Mouse (Mus musculus) hindbrain, embryonic 10.5 days (tissue): ENCODE measurements around the gene Fignl1. TPM values are rescaled to one million over a fixed set of nuclear protein-coding genes. Genes with fewer than 3 reads are reported as not detected.

Source experiments
- DNase-seq: peaks from one replicate; pipeline ENCODE4 v3.0.0-alpha.2; 2017; ENCODE audit warnings: low spot score
- H3K27ac ChIP-seq: fragments of 300-500 bp; sonication (generic); 2 replicates; pipeline ENCODE4 v1.5.1; 2016; ENCODE audit warnings: mild to moderate bottlenecking, moderate library complexity
- H3K27me3 ChIP-seq: fragments of 300-500 bp; sonication (generic); 2 replicates; pipeline ENCODE4 v1.6.1; 2016; ENCODE audit warnings: mild to moderate bottlenecking; ENCODE audit not compliant: poor library complexity, insufficient read depth, severe bottlenecking
- H3K36me3 ChIP-seq: fragments of 300-500 bp; sonication (generic); 2 replicates; pipeline ENCODE4 v1.6.1; 2016; ENCODE audit warnings: mild to moderate bottlenecking, moderate library complexity
- H3K4me1 ChIP-seq: fragments of 300-500 bp; sonication (generic); replicated peaks from 2 replicates; pipeline ENCODE4 v1.6.1; 2016; ENCODE audit warnings: mild to moderate bottlenecking
- H3K4me3 ChIP-seq: fragments of 300-500 bp; sonication (generic); 2 replicates; pipeline ENCODE4 v1.5.1; 2016; ENCODE audit warnings: mild to moderate bottlenecking, moderate library complexity
- H3K9me3 ChIP-seq: fragments of 300-500 bp; sonication (generic); 2 replicates; pipeline ENCODE4 v1.6.1; 2016; ENCODE audit warnings: mild to moderate bottlenecking, moderate library complexity
- WGBS: fragments of 180-500 bp; shearing (Covaris S2); methylation state at CpG from one replicate; pipeline ENCODE4 v1.1.7; 2016; 5-methylcytosine and 5-hydroxymethylcytosine counted together
- polyA plus RNA-seq: library from polyadenylated mRNA; unstranded; fragments of >200 nt; fragmentation: Nextera tagmentation; extraction: Ambion mirVana; gene quantifications from 2 replicates; pipeline ENCODE4 v1.2.1, GENCODE M21; 2016

The Fignl1 gene
- polyA plus RNA-seq, 1 experiment from 2014 or later, result 67.8 TPM

- no peak for DNase-seq
- Histone ChIP-seq H3K27ac (peak overlapping the region; percentile 45; the same call in 1 of the 2 replicates), H3K36me3 (no peaks in the 10 kb centered on the region), H3K27me3 (no peaks in the 10 kb centered on the region), H3K4me1 (peaks cover 41% of the 10 kb centered on the region), H3K9me3 (no peaks in the 10 kb centered on the region), H3K4me3 (no peak overlapping the region)
- 93% methylated on average over 5 of the region's 5 CpGs for WGBS
These were observed 10.4 kb upstream of the Fignl1 start for GRCm38 (mm10) chr11:11819206-11819605.

- H3K4me1 ChIP-seq, result peaks cover 37% of the 10 kb centered on the region
- peak overlapping the region; percentile 45; the same call in 1 of the 2 replicates for H3K27ac ChIP-seq
- no peaks in the 10 kb centered on the region for H3K9me3 ChIP-seq
- H3K27me3 ChIP-seq, result no peaks in the 10 kb centered on the region
- no peaks in the 10 kb centered on the region for H3K36me3 ChIP-seq
- no peak for DNase-seq
- H3K4me3 ChIP-seq, result no peak overlapping the region
- 89% methylated on average over 6 of the region's 6 CpGs for WGBS
These were observed 10.0 kb upstream of the Fignl1 start for GRCm38 (mm10) chr11:11818797-11819196.

GRCm38 (mm10) chr11:11815737-11816136 lies 7.0 kb upstream of the Fignl1 start:
- H3K4me1 ChIP-seq, result peaks cover 24% of the 10 kb centered on the region
- no peaks in the 10 kb centered on the region for H3K36me3 ChIP-seq
- no peaks in the 10 kb centered on the region for H3K27me3 ChIP-seq
- peak overlapping the region; percentile 53 for H3K27ac ChIP-seq
- no peak for DNase-seq
- H3K9me3 ChIP-seq, result no peaks in the 10 kb centered on the region
- H3K4me3 ChIP-seq, result no peak overlapping the region
- WGBS, result 73% methylated on average over 3 of the region's 3 CpGs

- peak; percentile 86 for DNase-seq
- Histone ChIP-seq H3K4me3 (peak overlapping the region; percentile 28; the same call in 1 of the 2 replicates), H3K36me3 (no peaks in the 10 kb centered on the region), H3K27ac (peak overlapping the region; percentile 88), H3K4me1 (peaks cover 51% of the 10 kb centered on the region), H3K9me3 (no peaks in the 10 kb centered on the region), H3K27me3 (no peaks in the 10 kb centered on the region)
- whole genome bisulfite sequencing, result 22% methylated on average over 9 of the region's 9 CpGs
These were observed 3.2 kb upstream of the Fignl1 start for GRCm38 (mm10) chr11:11811906-11812480.

GRCm38 (mm10) chr11:11809404-11810175 lies 828 bp upstream of the Fignl1 start:
- WGBS, result under 1% methylated on average over 11 of the region's 11 CpGs
- Histone ChIP-seq H3K9me3 (no peaks in the 10 kb centered on the region), H3K27me3 (no peaks in the 10 kb centered on the region), H3K27ac (peak overlapping the region; percentile 99), H3K36me3 (peaks cover 22% of the 10 kb centered on the region), H3K4me3 (peak overlapping the region; percentile 69), H3K4me1 (peaks cover 50% of the 10 kb centered on the region)
- DNase-seq, result peak; percentile 80

- H3K36me3 ChIP-seq, result peaks cover 36% of the 10 kb centered on the region
- H3K9me3 ChIP-seq, result no peaks in the 10 kb centered on the region
- H3K27me3 ChIP-seq, result no peaks in the 10 kb centered on the region
- DNase-seq, result no peak
- peak overlapping the region; percentile 99 for H3K27ac ChIP-seq
- 14% methylated on average over 25 of the region's 25 CpGs for WGBS
- H3K4me1 ChIP-seq, result peaks cover 50% of the 10 kb centered on the region
- H3K4me3 ChIP-seq, result peak overlapping the region; percentile 69
These were observed 535 bp downstream of the Fignl1 start for GRCm38 (mm10) chr11:11808035-11808819.

GRCm38 (mm10) chr11:11805951-11806350 lies 2.8 kb downstream of the Fignl1 start:
- Histone ChIP-seq H3K36me3 (peaks cover 59% of the 10 kb centered on the region), H3K4me1 (peaks cover 36% of the 10 kb centered on the region)
- 93% methylated on average over 4 of the region's 4 CpGs for WGBS

GRCm38 (mm10) chr11:11804421-11804820 lies 4.3 kb downstream of the Fignl1 start:
- no peaks in the 10 kb centered on the region for H3K27me3 ChIP-seq
- WGBS, result 92% methylated on average over 5 of the region's 5 CpGs
- H3K4me3 ChIP-seq, result no peak overlapping the region
- DNase-seq, result no peak
- peaks cover 23% of the 10 kb centered on the region for H3K4me1 ChIP-seq
- H3K9me3 ChIP-seq, result no peaks in the 10 kb centered on the region
- H3K36me3 ChIP-seq, result peaks cover 74% of the 10 kb centered on the region
- no peak overlapping the region for H3K27ac ChIP-seq

More at GRCm38 (mm10) chr11:11805951-11806350, 2.8 kb downstream of the Fignl1 start:
- no peak overlapping the region for H3K4me3 ChIP-seq
- no peaks in the 10 kb centered on the region for H3K27me3 ChIP-seq
- H3K27ac ChIP-seq, result no peak overlapping the region
- DNase-seq, result no peak
- no peaks in the 10 kb centered on the region for H3K9me3 ChIP-seq

GRCm38 (mm10) chr11:11801067-11801466 lies 7.7 kb downstream of the Fignl1 start:
- H3K36me3 ChIP-seq, result peaks cover 100% of the 10 kb centered on the region
- WGBS, result 96% methylated on average over 9 of the region's 9 CpGs

GRCm38 (mm10) chr11:11800304-11800703 lies 8.5 kb downstream of the Fignl1 start:
- Histone ChIP-seq H3K36me3 (peaks cover 94% of the 10 kb centered on the region), H3K27me3 (no peaks in the 10 kb centered on the region), H3K9me3 (no peaks in the 10 kb centered on the region), H3K4me1 (no peaks in the 10 kb centered on the region), H3K4me3 (no peak overlapping the region), H3K27ac (no peak overlapping the region)
- WGBS, result 96% methylated on average over 3 of the region's 3 CpGs
- DNase-seq, result no peak

More at GRCm38 (mm10) chr11:11801067-11801466, 7.7 kb downstream of the Fignl1 start:
- H3K27ac ChIP-seq, result no peak overlapping the region
- H3K4me3 ChIP-seq, result no peak overlapping the region
- H3K27me3 ChIP-seq, result no peaks in the 10 kb centered on the region
- no peak for DNase-seq
- no peaks in the 10 kb centered on the region for H3K9me3 ChIP-seq
- no peaks in the 10 kb centered on the region for H3K4me1 ChIP-seq

- Histone ChIP-seq H3K4me3 (no peak overlapping the region), H3K36me3 (peaks cover 78% of the 10 kb centered on the region), H3K9me3 (no peaks in the 10 kb centered on the region), H3K4me1 (no peaks in the 10 kb centered on the region), H3K27ac (no peak overlapping the region), H3K27me3 (no peaks in the 10 kb centered on the region)
- WGBS, result 97% methylated on average over 1 of the region's 1 CpGs
- DNase-seq, result no peak
These were observed 10.1 kb downstream of the Fignl1 start for GRCm38 (mm10) chr11:11798690-11799089.

- Histone ChIP-seq H3K9me3 (no peaks in the 10 kb centered on the region), H3K27me3 (no peaks in the 10 kb centered on the region), H3K4me3 (no peak overlapping the region), H3K36me3 (peaks cover 37% of the 10 kb centered on the region), H3K4me1 (no peaks in the 10 kb centered on the region), H3K27ac (no peak overlapping the region)
- 96% methylated on average over 1 of the region's 1 CpGs for WGBS
- DNase-seq, result no peak
These were observed 14.1 kb downstream of the Fignl1 start for GRCm38 (mm10) chr11:11794626-11795025.
